Comparison of ENCODE assay signal across 17 mouse cellular contexts in the genomic region with DNA sequence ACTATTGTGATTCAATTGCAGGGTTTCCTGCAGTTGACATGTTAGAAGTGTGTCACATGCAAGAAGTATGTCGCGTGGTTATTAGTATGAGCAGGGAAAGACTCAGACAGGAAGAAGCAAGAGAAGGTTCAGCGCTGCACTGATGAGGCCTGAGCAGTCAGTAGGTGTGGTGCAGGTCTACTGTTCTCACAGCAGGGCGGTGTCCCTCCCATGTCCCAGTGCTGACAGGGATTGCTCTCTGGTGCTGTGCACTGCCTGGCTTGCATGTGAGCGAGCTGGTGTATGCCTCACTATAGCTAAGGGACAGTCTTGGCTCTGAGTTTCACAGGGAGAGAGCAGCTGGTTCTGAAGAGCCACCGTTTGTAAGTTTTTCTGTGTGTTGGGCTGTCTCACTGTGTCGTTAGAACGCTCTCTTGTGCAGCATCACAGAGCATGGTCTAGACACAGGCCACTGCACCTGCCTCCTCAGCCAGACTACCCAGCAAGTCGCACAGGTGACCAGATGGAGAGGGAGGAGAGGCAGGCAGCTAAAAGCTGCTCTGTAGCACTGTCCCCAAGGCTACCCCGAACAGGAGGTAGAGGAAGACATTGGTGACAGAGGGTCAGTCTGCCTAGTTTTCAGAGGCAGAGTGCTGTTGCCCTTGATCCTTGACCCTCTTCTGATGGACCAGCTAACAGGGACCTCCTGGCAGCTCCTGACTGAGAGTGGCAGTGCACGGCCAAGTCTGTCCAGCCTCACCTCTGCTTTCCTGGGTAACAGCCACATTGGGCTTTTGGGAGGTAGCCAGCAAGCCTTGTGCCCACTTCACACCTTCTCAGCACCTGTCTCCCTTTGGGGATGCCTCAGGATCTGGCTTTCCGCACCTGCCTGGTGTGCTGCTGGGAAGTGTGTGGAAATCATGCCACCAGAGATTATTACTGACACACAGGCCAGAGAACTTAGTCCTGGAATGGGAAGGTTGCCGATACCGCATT. TPM values are rescaled to one million over a fixed set of nuclear protein-coding genes. Genes with fewer than 3 reads are reported as not detected.
DNase-seq lines count a peak whose midpoint lies in the region; ATAC-seq and TF ChIP-seq lines count a peak whose summit lies in the region.
"Had no signal": no experiment of that assay in that cellular context is flagged by ENCODE, and none has a peak within 500 bp of the region (broad histone marks: within the 10 kb centered on the region; RNA-seq: fewer than 3 reads in every experiment).

No protein-coding gene starts in this region.

- no peak overlapping the region for H3K4me2 ChIP-seq in hindbrain, postnatal 0 days (ENCODE audit: low read depth, low read length)
- no peak overlapping the region for H3K4me2 ChIP-seq in hindbrain, embryonic 13.5 days
- H3K4me2 ChIP-seq in heart, postnatal 0 days (ENCODE audit: low read depth, low read length), result no peak overlapping the region
- H3K4me2 ChIP-seq: intestine, embryonic 15.5 days had no signal

- no peak for TF ChIP-seq CTCF in hindbrain, postnatal 0 days (IDR thresholded peaks at IDR 0.05; ENCODE audit: low read depth)
- no peak for TF ChIP-seq CTCF in heart, postnatal 0 days (IDR thresholded peaks at IDR 0.05; ENCODE audit: low read depth)

- TF ChIP-seq EP300 in heart, postnatal 0 days (IDR thresholded peaks at IDR 0.05; ENCODE audit: low read depth), result no peak

- H3K36me3 ChIP-seq in hindbrain, postnatal 0 days (ENCODE audit: insufficient read depth, low read length), result peaks cover 14% of the 10 kb centered on the region
- H3K36me3 ChIP-seq in hindbrain, embryonic 13.5 days, result peaks cover 24% of the 10 kb centered on the region
- H3K36me3 ChIP-seq in heart, postnatal 0 days (replicated peaks; ENCODE audit: control insufficient read depth, insufficient read depth, low read length), result peaks cover 20% of the 10 kb centered on the region

- no peak overlapping the region for H3K27ac ChIP-seq in hindbrain, postnatal 0 days
- no peak overlapping the region for H3K27ac ChIP-seq in hindbrain, embryonic 13.5 days
- H3K27ac ChIP-seq in heart, postnatal 0 days (ENCODE audit: low read depth), result peak overlapping the region; percentile 20; the same call in 1 of the 2 replicates
- H3K27ac ChIP-seq: embryonic facial prominence, embryonic 10.5 days; intestine, embryonic 15.5 days had no signal

- no peaks in the 10 kb centered on the region for H3K4me1 ChIP-seq in hindbrain, postnatal 0 days (ENCODE audit: insufficient read depth, low read length)
- H3K4me1 ChIP-seq in hindbrain, embryonic 13.5 days (replicated peaks), result 0 out of 2 replicates have a peak, but pooled peaks cover 3% of the 10 kb centered on the region
- peaks cover 12% of the 10 kb centered on the region for H3K4me1 ChIP-seq in heart, postnatal 0 days (ENCODE audit: control insufficient read depth, insufficient read depth)
- H3K4me1 ChIP-seq: intestine, embryonic 15.5 days had no signal

- no peaks in the 10 kb centered on the region for H3K27me3 ChIP-seq in hindbrain, postnatal 0 days (ENCODE audit: insufficient read depth, low read length)
- no peaks in the 10 kb centered on the region for H3K27me3 ChIP-seq in hindbrain, embryonic 13.5 days
- H3K27me3 ChIP-seq in heart, postnatal 0 days (ENCODE audit: control insufficient read depth, insufficient read depth, low read length), result no peaks in the 10 kb centered on the region
- H3K27me3 ChIP-seq: intestine, embryonic 15.5 days had no signal

- ATAC-seq in hindbrain, postnatal 0 days, result peak; percentile 43; the same call in 1 of the 2 replicates
- no peak for ATAC-seq in hindbrain, embryonic 13.5 days (ENCODE audit: low FRiP score)
- peak; percentile 50 for ATAC-seq in heart, postnatal 0 days (ENCODE audit: insufficient read depth, low read depth)
- ATAC-seq: forebrain, postnatal 0 days; intestine, embryonic 15.5 days had no signal

- no peak overlapping the region for H3K9ac ChIP-seq in hindbrain, postnatal 0 days (replicated peaks; ENCODE audit: low read length)
- no peak overlapping the region; the same call in 1 of the 2 replicates for H3K9ac ChIP-seq in hindbrain, embryonic 13.5 days
- 0 out of 2 replicates have a peak overlapping the region, but pooled peaks have one; percentile 1 for H3K9ac ChIP-seq in heart, postnatal 0 days (replicated peaks; ENCODE audit: low read depth, low read length)
- H3K9ac ChIP-seq: forebrain, postnatal 0 days; intestine, embryonic 15.5 days; liver, embryonic 14.5 days had no signal

- DNase-seq in hindbrain, postnatal 0 days (ENCODE audit: low spot score), result no peak
- DNase-seq in cerebellum, adult 11-12 months, result peak; percentile 42
- peak; percentile 55 for DNase-seq in cerebellum, adult 9-10 months
- no peak for DNase-seq in heart, postnatal 0 days (ENCODE audit: low spot score)
- no peak for DNase-seq in urinary bladder, postnatal 4 days (ENCODE audit: low spot score in 2 of 2)
- DNase-seq in adrenal gland, postnatal 25 days, result no peak
- DNase-seq: adrenal gland, postnatal 36 days; forebrain, postnatal 0 days; gastrocnemius, postnatal 10 days; kidney, postnatal 10 days; right cerebral cortex, postnatal 4 days; thymus, adult 2 months had no signal

- 86% methylated on average over 14 of the region's 14 CpGs for WGBS in hindbrain, postnatal 0 days
- WGBS in hindbrain, embryonic 13.5 days, result 92% methylated on average over 14 of the region's 14 CpGs
- 69% methylated on average over 14 of the region's 14 CpGs for WGBS in heart, postnatal 0 days

- no peak overlapping the region for H3K4me3 ChIP-seq in hindbrain, postnatal 0 days (ENCODE audit: low read length)
- H3K4me3 ChIP-seq in hindbrain, embryonic 13.5 days, result no peak overlapping the region
- H3K4me3 ChIP-seq in heart, postnatal 0 days (ENCODE audit: low read depth, low read length), result no peak overlapping the region
- H3K4me3 ChIP-seq: embryonic facial prominence, embryonic 10.5 days; erythroblast, embryonic 14.5 days; intestine, embryonic 15.5 days had no signal

- no peaks in the 10 kb centered on the region for H3K9me3 ChIP-seq in hindbrain, postnatal 0 days (ENCODE audit: low read length)
- no peaks in the 10 kb centered on the region for H3K9me3 ChIP-seq in hindbrain, embryonic 13.5 days
- H3K9me3 ChIP-seq in heart, postnatal 0 days (replicated peaks; ENCODE audit: control insufficient read depth, low read length), result no peaks in the 10 kb centered on the region
- H3K9me3 ChIP-seq: embryonic facial prominence, embryonic 10.5 days; intestine, embryonic 15.5 days had no signal

RNA-seq across cellular contexts. Expression of gene Dnajc11, which starts 15.3 kb away (rescaled TPM):
- total RNA-seq in hindbrain, postnatal 0 days (2014; rRNA removed), result 94.5 and 108 TPM in 2 replicates
- polyA plus RNA-seq in hindbrain, postnatal 0 days (2015; fragmentation: Nextera tagmentation; extraction: Ambion mirVana), result 64.1 and 65.6 TPM in 2 replicates
- 84.3 and 86.5 TPM in 2 replicates for polyA plus RNA-seq in hindbrain, embryonic 13.5 days (2015; fragmentation: Nextera tagmentation; extraction: Ambion mirVana)
- 92.5 and 95.3 TPM in 2 replicates for total RNA-seq in heart, postnatal 0 days (2014; rRNA removed; ENCODE audit: low replicate concordance)
- polyA plus RNA-seq in heart, postnatal 0 days (2015; fragmentation: Nextera tagmentation; extraction: Ambion mirVana), result 41.4 and 47.7 TPM in 2 replicates
- total RNA-seq in adrenal gland, postnatal 25 days (2021), result 104 and 112 TPM in 2 replicates

RNA-seq across cellular contexts. Expression of gene Thap3, which starts 40.0 kb away (rescaled TPM):
- total RNA-seq in hindbrain, postnatal 0 days (2014; rRNA removed), result 12.1 and 14.9 TPM in 2 replicates
- 42.1 and 47.3 TPM in 2 replicates for polyA plus RNA-seq in hindbrain, postnatal 0 days (2015; fragmentation: Nextera tagmentation; extraction: Ambion mirVana)
- polyA plus RNA-seq in hindbrain, embryonic 13.5 days (2015; fragmentation: Nextera tagmentation; extraction: Ambion mirVana), result 35.9 and 36.7 TPM in 2 replicates
- 16.9 and 23.2 TPM in 2 replicates for total RNA-seq in heart, postnatal 0 days (2014; rRNA removed; ENCODE audit: low replicate concordance)
- 22.0 and 27.4 TPM in 2 replicates for polyA plus RNA-seq in heart, postnatal 0 days (2015; fragmentation: Nextera tagmentation; extraction: Ambion mirVana)
- total RNA-seq in adrenal gland, postnatal 25 days (2021), result 24.3 and 32.8 TPM in 2 replicates

RNA-seq across cellular contexts. Expression of gene Phf13, which starts 47.3 kb away (rescaled TPM):
- total RNA-seq in hindbrain, postnatal 0 days (2014; rRNA removed), result 19.9 and 20.8 TPM in 2 replicates
- 14.6 and 15.0 TPM in 2 replicates for polyA plus RNA-seq in hindbrain, postnatal 0 days (2015; fragmentation: Nextera tagmentation; extraction: Ambion mirVana)
- 18.4 and 20.0 TPM in 2 replicates for polyA plus RNA-seq in hindbrain, embryonic 13.5 days (2015; fragmentation: Nextera tagmentation; extraction: Ambion mirVana)
- 8.0 and 10.7 TPM in 2 replicates for total RNA-seq in heart, postnatal 0 days (2014; rRNA removed; ENCODE audit: low replicate concordance)
- 8.4 and 9.3 TPM in 2 replicates for polyA plus RNA-seq in heart, postnatal 0 days (2015; fragmentation: Nextera tagmentation; extraction: Ambion mirVana)
- 14.4 and 19.0 TPM in 2 replicates for total RNA-seq in adrenal gland, postnatal 25 days (2021)

RNA-seq across cellular contexts. Expression of gene Klhl21, which starts 59.8 kb away (rescaled TPM):
- 12.3 and 14.0 TPM in 2 replicates for total RNA-seq in hindbrain, postnatal 0 days (2014; rRNA removed)
- 4.5 and 4.8 TPM in 2 replicates for polyA plus RNA-seq in hindbrain, postnatal 0 days (2015; fragmentation: Nextera tagmentation; extraction: Ambion mirVana)
- 3.2 and 3.7 TPM in 2 replicates for polyA plus RNA-seq in hindbrain, embryonic 13.5 days (2015; fragmentation: Nextera tagmentation; extraction: Ambion mirVana)
- total RNA-seq in heart, postnatal 0 days (2014; rRNA removed; ENCODE audit: low replicate concordance), result 56.5 and 70.4 TPM in 2 replicates
- polyA plus RNA-seq in heart, postnatal 0 days (2015; fragmentation: Nextera tagmentation; extraction: Ambion mirVana), result 24.7 and 31.8 TPM in 2 replicates
- total RNA-seq in adrenal gland, postnatal 25 days (2021), result 24.8 and 28.5 TPM in 2 replicates

Comparison
In these comparisons a context has a peak if more than half of its experiments do, and no peak if none do; other contexts are left out.
1. DNase-seq: peak in cerebellum, adult 11-12 months (single experiment) and cerebellum, adult 9-10 months (single experiment); none in hindbrain, postnatal 0 days (single experiment), heart, postnatal 0 days (single experiment), urinary bladder, postnatal 4 days (0 of 2) and adrenal gland, postnatal 25 days (single experiment).